Mouse (Mus musculus): ENCODE measurements at regions not wholly inside any gene's neighbourhood (a gene's known extent, or its start where the extent isn't known, plus 50 kb on each side); places are given as distances from the start of the nearest gene placed in this dataset.

GRCm38 (mm10) chrX:70817771-70818170, 232.3 kb upstream of the Mamld1 start:
- TF ChIP-seq CTCF (IDR thresholded peaks at IDR 0.05; ENCODE audit: low read depth), result no peak
- TF ChIP-seq EP300 (optimal IDR thresholded peaks at IDR 0.05), result no peak

Measured in stomach, postnatal 0 days (tissue).